Mouse (Mus musculus) hindbrain, embryonic 13.5 days (tissue): Measurements from ENCODE around the gene Selplg. TPM values are rescaled to one million over a fixed set of nuclear protein-coding genes. Genes with fewer than 3 reads are reported as not detected.
A peak's percentile ranks its signal among the peaks of the same experiment; 100 is the strongest.
"Not testable (repeated sequence)": the region's sequence is repeated elsewhere in the genome, so short reads cannot be mapped to it uniquely, and the experiment has no call there.

Experiments used
- ATAC-seq: fragments of 200-750 bp; cut with Nextera tagmentation; 2 replicates; pipeline ENCODE4 v1.8.0; 2017; ENCODE audit warnings: moderate TSS enrichment; ENCODE audit not compliant: low FRiP score
- H3K27ac ChIP-seq: fragments of 300-500 bp; sonication (generic); 2 replicates; pipeline ENCODE4 v1.5.1; 2015; ENCODE audit warnings: inconsistent platforms, mild to moderate bottlenecking, moderate library complexity
- H3K27me3 ChIP-seq: fragments of 300-500 bp; sonication (generic); 2 replicates; pipeline ENCODE4 v1.6.1; 2015; ENCODE audit warnings: mild to moderate bottlenecking, inconsistent platforms
- H3K36me3 ChIP-seq: fragments of 300-500 bp; sonication (generic); 2 replicates; pipeline ENCODE4 v1.6.1; 2015; ENCODE audit warnings: mild to moderate bottlenecking, inconsistent platforms
- H3K4me1 ChIP-seq: fragments of 300-500 bp; sonication (generic); replicated peaks from 2 replicates; pipeline ENCODE4 v1.6.1; 2015; ENCODE audit warnings: inconsistent platforms
- H3K4me2 ChIP-seq: fragments of 300-500 bp; sonication (generic); 2 replicates; pipeline ENCODE4 v1.6.1; 2015; ENCODE audit warnings: inconsistent platforms, mild to moderate bottlenecking, moderate library complexity
- H3K4me3 ChIP-seq: fragments of 300-500 bp; sonication (generic); 2 replicates; pipeline ENCODE4 v1.5.1; 2015; ENCODE audit warnings: mild to moderate bottlenecking, inconsistent platforms
- H3K9ac ChIP-seq: fragments of 300-500 bp; sonication (generic); 2 replicates; pipeline ENCODE4 v1.6.1; 2015; ENCODE audit warnings: mild to moderate bottlenecking, inconsistent platforms
- H3K9me3 ChIP-seq: fragments of 300-500 bp; sonication (generic); 2 replicates; pipeline ENCODE4 v1.6.1; 2016; ENCODE audit warnings: inconsistent platforms
- WGBS: fragments of 180-500 bp; shearing (Covaris S2); methylation state at CpG from one replicate; pipeline ENCODE4 v1.1.7; 2015; 5-methylcytosine and 5-hydroxymethylcytosine counted together
- polyA plus RNA-seq: library from polyadenylated mRNA; unstranded; fragments of >200 nt; fragmentation: Nextera tagmentation; extraction: Ambion mirVana; gene quantifications from 2 replicates; pipeline ENCODE4 v1.2.1, GENCODE M21; 2015

Gene Selplg
- polyA plus RNA-seq, 1 experiment from 2014 or later: 1.7 TPM

DNA sequence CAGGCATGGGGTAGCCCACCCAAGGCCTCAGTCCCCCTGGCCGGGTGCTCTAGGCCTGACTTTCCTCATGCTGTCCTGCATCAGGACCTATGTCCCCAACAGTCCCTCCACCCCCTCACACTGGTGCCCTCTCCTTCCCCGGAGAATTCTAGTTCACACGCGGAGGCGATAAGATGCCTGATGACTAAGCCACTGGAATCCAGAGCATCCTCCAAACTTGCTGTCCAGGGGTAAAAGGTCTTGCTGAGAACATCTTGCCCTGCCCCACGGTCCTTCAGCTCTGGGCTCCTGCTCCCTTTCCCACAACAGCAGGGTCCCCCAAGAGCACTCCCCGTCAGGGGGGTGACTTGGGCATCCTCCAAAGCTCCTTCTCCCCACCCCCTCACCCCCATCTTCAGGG, 49.8 kb downstream of the Selplg start:
- no peak overlapping the region for H3K27ac ChIP-seq
- no peaks in the 10 kb centered on the region for H3K9me3 ChIP-seq
- no peak overlapping the region for H3K4me3 ChIP-seq
- no peak overlapping the region for H3K9ac ChIP-seq
- WGBS: 92% methylated on average over 7 of the region's 7 CpGs
- H3K36me3 ChIP-seq: peaks cover 12% of the 10 kb centered on the region
- H3K4me1 ChIP-seq: no peaks in the 10 kb centered on the region
- H3K27me3 ChIP-seq: peaks cover 33% of the 10 kb centered on the region
- H3K4me2 ChIP-seq: no peak overlapping the region
- no peak for ATAC-seq

DNA sequence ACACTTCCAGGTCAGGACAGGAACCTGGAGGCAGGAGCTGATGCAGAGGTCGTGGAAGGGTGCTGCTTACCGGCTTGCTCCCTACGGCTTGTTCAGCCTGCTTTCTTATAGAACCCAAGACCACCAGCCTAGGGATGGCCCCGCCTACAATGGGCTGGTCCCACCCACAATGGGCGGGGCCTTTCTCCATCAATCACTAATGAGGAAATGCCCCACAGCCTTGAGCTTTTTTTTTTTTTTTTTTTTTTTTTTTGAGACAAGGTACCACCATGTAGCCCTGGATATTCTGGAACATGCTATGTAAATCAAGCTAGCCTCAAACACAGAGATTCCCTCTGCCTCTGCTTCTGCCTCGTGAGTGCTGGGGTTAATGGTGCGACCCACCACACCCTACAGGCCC, 50.6 kb downstream of the Selplg start:
- Histone ChIP-seq H3K4me3 (no peak overlapping the region), H3K27ac (no peak overlapping the region), H3K9me3 (no peaks in the 10 kb centered on the region), H3K4me2 (no peak overlapping the region), H3K4me1 (no peaks in the 10 kb centered on the region), H3K9ac (no peak overlapping the region), H3K27me3 (peaks cover 31% of the 10 kb centered on the region), H3K36me3 (peaks cover 19% of the 10 kb centered on the region)
- 84% methylated on average over 7 of the region's 7 CpGs for WGBS
- no peak for ATAC-seq

DNA sequence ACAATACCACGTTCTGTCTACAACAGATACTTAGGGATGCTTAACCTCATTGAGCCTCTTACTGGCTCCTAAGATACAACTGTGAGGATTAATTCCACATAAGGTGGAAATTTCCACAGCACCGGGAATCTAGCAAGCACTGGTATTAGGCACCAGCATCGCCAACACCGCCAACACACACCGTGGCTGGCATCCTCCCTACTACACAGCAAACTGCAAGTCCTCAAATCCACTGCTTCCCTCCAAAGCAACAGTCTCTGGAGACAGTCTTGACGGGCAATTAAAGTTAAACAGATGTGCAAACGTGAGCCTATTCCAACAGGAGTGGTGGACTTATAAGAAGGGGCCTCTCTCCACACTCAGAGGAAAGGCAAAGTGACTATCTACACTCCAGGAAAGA, 51.2 kb downstream of the Selplg start:
- peaks cover 30% of the 10 kb centered on the region for H3K27me3 ChIP-seq
- peaks cover 25% of the 10 kb centered on the region for H3K36me3 ChIP-seq
- H3K4me2 ChIP-seq: no peak overlapping the region
- no peak overlapping the region for H3K9ac ChIP-seq
- no peak for ATAC-seq
- H3K4me1 ChIP-seq: no peaks in the 10 kb centered on the region
- no peak overlapping the region for H3K27ac ChIP-seq
- no peak overlapping the region for H3K4me3 ChIP-seq
- H3K9me3 ChIP-seq: no peaks in the 10 kb centered on the region
- 84% methylated on average over 7 of the region's 7 CpGs for WGBS

DNA sequence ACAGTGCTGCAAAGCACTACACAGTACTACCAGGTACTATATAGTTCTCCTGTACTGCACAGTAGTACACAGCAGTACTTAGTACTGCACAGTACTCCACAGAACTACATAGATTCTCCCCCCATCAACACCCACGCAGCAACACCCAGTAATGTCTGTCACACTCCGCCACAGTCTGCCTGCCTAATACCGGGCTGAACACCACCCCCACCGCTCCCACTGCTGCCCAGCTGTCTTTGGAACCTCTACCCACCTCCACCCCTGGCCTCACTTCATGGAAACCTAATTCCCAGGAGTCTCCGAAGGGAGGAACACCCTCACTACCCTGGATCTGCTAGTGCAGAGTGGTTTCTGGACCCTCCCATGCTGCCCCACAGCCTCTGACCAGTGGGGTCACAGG, 51.7 kb downstream of the Selplg start:
- Histone ChIP-seq H3K27ac (no peak overlapping the region), H3K4me3 (no peak overlapping the region), H3K4me1 (no peaks in the 10 kb centered on the region), H3K36me3 (peaks cover 30% of the 10 kb centered on the region), H3K9ac (no peak overlapping the region), H3K4me2 (no peak overlapping the region), H3K9me3 (no peaks in the 10 kb centered on the region), H3K27me3 (peaks cover 30% of the 10 kb centered on the region)
- WGBS: 91% methylated on average over 5 of the region's 5 CpGs
- no peak for ATAC-seq

DNA sequence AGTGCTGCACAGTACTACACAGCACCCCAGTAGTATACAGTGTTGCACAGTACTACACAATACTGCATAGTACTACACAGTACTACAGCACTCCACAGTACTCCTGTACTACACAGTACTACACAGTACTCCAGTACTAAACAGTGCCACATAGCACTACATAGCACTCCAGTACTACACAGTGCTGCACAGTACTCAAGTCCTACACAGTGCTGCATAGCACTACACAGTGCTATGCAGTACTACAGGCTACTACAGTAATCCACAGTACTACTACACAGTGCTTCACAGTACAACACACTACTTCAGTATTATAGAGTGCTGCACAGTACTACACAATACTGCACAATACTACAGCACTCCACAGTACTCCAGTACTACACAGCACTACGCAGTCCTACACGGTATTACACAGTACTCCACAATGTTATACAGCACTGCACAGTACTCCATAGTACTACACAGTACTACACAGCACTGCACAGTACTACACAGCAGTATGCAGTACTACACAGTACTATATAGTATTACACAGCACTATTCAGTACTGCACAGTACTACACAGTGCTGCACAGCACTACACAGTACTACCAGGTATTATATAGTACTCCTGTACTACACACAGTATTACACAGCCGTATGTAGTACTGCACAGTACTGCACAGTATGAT, 52.2 kb downstream of the Selplg start:
- H3K36me3 ChIP-seq: peaks cover 36% of the 10 kb centered on the region
- H3K9ac ChIP-seq: no peak overlapping the region
- peaks cover 30% of the 10 kb centered on the region for H3K27me3 ChIP-seq
- no peaks in the 10 kb centered on the region for H3K9me3 ChIP-seq
- H3K4me1 ChIP-seq: no peaks in the 10 kb centered on the region
- no peak overlapping the region for H3K4me3 ChIP-seq
- H3K27ac ChIP-seq: no peak overlapping the region
- no peak overlapping the region for H3K4me2 ChIP-seq
- peak; percentile 39; the same call in 1 of the 2 replicates for ATAC-seq
- 96% methylated on average over 3 of the region's 3 CpGs for WGBS

DNA sequence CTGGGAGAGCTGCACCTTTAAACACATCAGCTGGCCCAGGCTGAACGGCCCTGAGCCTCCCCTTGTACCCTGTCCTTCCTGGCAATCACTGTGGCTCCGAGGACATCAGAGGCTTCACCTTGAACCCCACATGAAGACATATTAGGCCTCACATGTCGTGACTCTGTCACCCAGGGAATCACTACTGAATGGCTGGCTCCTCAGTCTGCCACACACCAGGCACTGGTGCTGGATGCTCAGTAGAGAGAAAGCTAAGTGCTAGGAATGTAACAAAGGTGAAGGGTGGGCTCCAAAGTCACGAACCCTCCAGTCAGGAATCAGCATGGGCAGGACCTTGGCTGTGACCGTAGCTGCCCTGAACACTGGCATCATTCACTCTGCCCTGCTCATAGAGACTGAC, 52.9 kb downstream of the Selplg start:
- Histone ChIP-seq H3K9ac (no peak overlapping the region), H3K4me1 (no peaks in the 10 kb centered on the region), H3K36me3 (peaks cover 42% of the 10 kb centered on the region), H3K4me2 (no peak overlapping the region), H3K4me3 (no peak overlapping the region), H3K27me3 (peaks cover 23% of the 10 kb centered on the region), H3K9me3 (no peaks in the 10 kb centered on the region), H3K27ac (no peak overlapping the region)
- no peak for ATAC-seq
- 79% methylated on average over 5 of the region's 5 CpGs for WGBS

DNA sequence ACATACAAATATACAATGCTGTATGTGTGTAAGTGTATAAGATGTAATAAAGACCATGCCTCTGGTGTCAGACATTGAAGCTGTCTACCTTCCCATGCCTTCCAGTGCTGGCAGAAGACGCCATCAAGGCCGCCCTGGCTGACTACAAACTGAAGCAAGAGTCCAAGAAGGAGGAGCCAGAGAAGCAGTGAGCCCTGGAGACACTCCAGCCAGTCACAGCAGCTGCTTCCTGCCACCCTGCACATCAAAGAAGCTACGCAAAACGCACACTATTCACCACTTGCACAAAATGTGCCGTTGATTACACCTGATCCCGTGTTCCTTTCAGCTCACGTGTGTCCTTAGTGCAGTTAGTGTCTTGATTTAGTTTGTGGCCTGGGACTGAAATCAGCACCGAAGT, 54.7 kb downstream of the Selplg start:
- ATAC-seq, H3K9me3 ChIP-seq, H3K4me3 ChIP-seq, H3K4me2 ChIP-seq, H3K27ac ChIP-seq, H3K27me3 ChIP-seq, H3K9ac ChIP-seq: not testable (repeated sequence)
- H3K4me1 ChIP-seq: peaks cover 14% of the 10 kb centered on the region
- H3K36me3 ChIP-seq: peaks cover 45% of the 10 kb centered on the region
- 91% methylated on average over 8 of the region's 8 CpGs for WGBS

DNA sequence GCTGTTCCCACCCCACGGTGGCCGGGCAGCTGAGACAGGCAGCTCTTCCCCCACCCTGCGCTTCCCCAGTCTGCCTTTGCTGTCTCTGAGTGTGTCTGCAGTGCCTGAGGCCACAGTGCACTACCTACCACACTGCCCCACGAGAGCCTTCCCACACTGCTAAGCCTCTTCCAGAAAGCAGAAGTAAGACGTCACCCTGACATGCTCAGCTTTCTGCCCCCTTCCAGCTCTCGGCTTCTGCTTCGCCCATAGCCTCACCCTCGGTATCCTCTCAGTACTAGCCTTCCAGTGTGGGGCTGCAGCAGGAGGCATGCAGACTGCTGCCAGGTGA, 55.6 kb downstream of the Selplg start:
- H3K9ac ChIP-seq: no peak overlapping the region
- H3K27ac ChIP-seq: no peak overlapping the region
- no peak overlapping the region for H3K4me3 ChIP-seq
- H3K9me3 ChIP-seq: no peaks in the 10 kb centered on the region
- 91% methylated on average over 8 of the region's 8 CpGs for WGBS
- H3K4me2 ChIP-seq: no peak overlapping the region
- peaks cover 14% of the 10 kb centered on the region for H3K4me1 ChIP-seq
- H3K27me3 ChIP-seq: no peaks in the 10 kb centered on the region
- ATAC-seq: no peak
- peaks cover 45% of the 10 kb centered on the region for H3K36me3 ChIP-seq

DNA sequence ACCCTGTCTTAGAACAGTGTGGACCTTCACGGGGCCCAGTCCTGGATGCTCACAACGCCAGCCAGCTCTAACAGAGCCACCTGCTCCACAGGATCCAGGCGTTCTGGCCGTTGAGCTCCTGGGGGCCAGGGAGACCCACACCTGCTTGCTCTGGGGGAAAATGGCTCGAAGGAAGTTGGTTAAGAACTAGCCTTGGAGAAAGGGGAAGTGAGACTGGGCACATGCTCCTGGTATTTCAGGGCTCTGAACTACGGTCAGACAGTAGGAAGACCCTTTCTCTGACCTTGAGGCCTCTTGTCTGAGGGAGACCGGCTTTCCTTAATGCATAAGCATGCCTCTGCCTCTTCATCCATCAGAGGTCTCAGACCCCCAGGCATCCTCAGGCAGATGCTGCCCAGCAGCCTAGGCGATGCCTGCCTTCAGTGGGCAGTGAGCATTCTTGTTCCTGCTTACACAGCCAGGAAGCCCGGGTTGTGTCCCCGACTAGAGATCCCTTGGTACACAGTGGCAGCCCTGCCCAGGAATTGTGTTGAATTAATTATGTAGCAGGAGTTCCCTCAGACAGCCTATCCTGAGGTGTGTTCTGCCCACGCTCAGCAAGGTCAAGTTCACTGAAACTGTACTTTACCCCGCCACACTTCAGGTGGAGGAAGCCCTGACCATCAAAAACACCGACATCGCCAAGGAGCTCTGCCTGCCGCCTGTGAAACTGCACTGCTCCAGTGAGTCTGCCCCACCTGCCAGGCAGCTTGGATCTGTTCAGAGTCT, 56.1 kb downstream of the Selplg start:
- Histone ChIP-seq H3K9me3 (no peaks in the 10 kb centered on the region), H3K9ac (no peak overlapping the region), H3K4me3 (no peak overlapping the region), H3K4me1 (peaks cover 14% of the 10 kb centered on the region), H3K27me3 (no peaks in the 10 kb centered on the region), H3K36me3 (peaks cover 45% of the 10 kb centered on the region), H3K27ac (no peak overlapping the region), H3K4me2 (no peak overlapping the region)
- ATAC-seq: no peak
- WGBS: 96% methylated on average over 15 of the region's 15 CpGs

DNA sequence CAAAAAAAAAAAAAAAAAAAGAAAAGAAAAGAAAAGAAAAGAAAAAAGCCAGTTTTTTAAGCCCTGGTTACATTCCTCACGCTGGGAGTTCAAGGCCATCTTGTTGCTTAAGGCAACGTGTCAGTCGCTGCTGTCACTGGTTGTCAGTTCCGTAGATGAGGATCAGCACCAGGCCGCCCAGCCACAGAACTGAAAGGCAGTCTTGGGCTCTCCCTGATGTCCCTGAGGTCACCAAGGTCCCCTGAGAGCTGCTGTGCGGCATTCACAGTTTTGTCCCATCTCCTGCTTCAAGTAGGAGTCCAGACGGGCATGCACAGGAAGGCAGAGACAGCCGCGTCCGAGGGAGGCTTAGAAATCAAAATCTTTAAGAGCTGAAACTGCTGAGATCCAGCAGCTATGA, 56.9 kb downstream of the Selplg start:
- 91% methylated on average over 10 of the region's 10 CpGs for WGBS

DNA sequence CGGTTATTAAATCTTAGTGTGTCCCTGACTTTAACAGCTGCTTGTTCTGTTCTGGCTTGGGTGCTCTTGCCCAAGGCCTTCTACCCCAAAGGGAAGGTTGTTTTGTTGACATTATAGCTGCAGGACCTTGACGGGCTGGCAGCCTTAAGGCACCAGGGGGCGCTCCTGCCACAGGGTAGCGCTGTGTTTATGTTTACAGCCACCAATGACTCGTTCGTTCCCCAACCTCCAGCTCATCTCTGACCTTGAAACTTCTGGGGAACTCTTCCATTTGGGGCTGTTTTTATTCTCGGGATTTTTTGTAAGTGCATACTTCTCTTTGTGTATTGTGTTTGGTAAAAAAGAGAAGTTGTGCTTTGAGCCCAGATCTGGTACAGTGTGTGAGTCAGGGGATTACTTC, 58.8 kb downstream of the Selplg start:
- Histone ChIP-seq H3K36me3 (peaks cover 47% of the 10 kb centered on the region), H3K9ac (peak overlapping the region; percentile 82), H3K4me1 (peaks cover 36% of the 10 kb centered on the region), H3K27me3 (no peaks in the 10 kb centered on the region), H3K4me3 (peak overlapping the region; percentile 99), H3K4me2 (peak overlapping the region; percentile 95), H3K27ac (no peak overlapping the region), H3K9me3 (no peaks in the 10 kb centered on the region)
- WGBS: 0% methylated on average over 7 of the region's 7 CpGs
- no peak for ATAC-seq

More for the DNA sequence above, 56.9 kb downstream of the Selplg start:
- peaks cover 45% of the 10 kb centered on the region for H3K36me3 ChIP-seq
- H3K4me1 ChIP-seq: peaks cover 17% of the 10 kb centered on the region
- H3K27ac ChIP-seq: no peak overlapping the region
- no peaks in the 10 kb centered on the region for H3K9me3 ChIP-seq
- H3K27me3 ChIP-seq: no peaks in the 10 kb centered on the region
- no peak overlapping the region for H3K4me3 ChIP-seq
- H3K9ac ChIP-seq: no peak overlapping the region
- ATAC-seq: no peak
- H3K4me2 ChIP-seq: no peak overlapping the region

DNA sequence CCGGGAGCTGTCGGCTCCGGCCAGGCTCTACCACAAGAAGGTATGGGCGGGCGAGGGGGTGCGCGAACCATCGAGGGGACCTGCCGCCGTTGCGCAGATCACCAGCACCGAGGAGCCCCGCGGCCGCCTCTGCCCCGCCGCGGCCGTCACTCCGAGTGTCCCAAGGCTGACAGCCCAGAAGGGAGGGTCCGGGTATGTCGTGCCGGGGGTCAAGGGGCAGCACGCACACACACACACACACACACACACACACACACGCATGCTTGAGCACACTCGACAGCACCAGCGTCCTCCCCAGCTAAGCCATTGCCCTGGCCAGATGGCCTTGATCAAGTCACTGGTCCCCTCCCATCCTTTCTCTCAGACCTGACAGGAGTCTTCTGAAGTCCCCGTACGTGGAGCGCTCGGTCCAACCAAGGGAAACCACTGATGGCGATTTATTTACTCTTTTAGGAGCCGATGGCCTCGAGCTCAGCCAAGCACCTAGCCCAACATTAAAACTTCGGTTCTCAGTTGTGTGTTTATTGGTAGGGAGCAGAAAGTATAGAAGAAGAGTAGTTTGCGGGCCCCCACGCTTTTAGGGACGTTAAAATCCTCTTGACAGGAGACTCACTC, 59.4 kb downstream of the Selplg start:
- 3% methylated on average over 18 of the region's 38 CpGs for WGBS
- peak overlapping the region; percentile 82 for H3K9ac ChIP-seq
- H3K4me3 ChIP-seq: peak overlapping the region; percentile 99
- H3K27ac ChIP-seq: peak overlapping the region; percentile 77
- H3K36me3 ChIP-seq: peaks cover 48% of the 10 kb centered on the region
- no peaks in the 10 kb centered on the region for H3K27me3 ChIP-seq
- H3K4me1 ChIP-seq: peaks cover 36% of the 10 kb centered on the region
- no peaks in the 10 kb centered on the region for H3K9me3 ChIP-seq
- H3K4me2 ChIP-seq: peak overlapping the region; percentile 95
- ATAC-seq: peak; percentile 61
